Mouse (Mus musculus): ENCODE measurements around the gene Bcl11a.

DNA sequence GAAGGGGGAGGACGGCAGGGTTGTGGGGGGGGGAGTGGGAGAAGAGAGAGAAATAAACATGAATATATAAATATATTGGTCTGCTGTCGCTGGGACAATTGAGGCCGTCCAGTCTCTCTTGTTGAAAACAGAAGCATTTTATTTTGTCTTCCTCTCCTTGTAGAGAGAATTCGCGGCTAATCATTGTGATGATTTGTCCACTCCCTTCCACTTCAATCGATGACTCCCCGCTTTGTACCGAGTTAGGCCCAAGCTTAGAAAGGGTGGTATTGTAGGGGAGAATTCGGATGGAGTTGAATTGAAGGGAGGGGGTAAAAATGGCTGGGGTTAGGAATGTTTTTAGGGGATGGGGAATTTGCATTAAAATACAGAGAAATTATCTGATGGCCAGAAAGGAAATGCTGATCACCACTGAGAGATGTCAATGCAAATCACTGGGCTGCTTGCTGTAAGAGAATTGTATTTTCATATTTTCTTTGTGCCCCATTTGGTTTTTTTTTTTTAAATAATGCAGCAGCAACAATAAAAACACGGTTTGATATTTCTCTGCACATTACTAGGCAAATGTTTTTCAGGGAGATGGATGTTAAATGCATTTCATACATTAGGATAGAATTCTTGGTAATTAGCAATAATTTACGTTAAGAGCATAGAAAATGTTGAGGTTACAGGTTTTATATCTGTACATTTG, 4.7 kb downstream of the Bcl11a start:
- no peak for TF ChIP-seq TAL1 (IDR thresholded peaks at IDR 0.05; ENCODE audit: low read length)
- TF ChIP-seq GATA1 (IDR thresholded peaks at IDR 0.05; ENCODE audit: low read length) = peak; percentile 25; the same call in 1 of the 2 replicates

Measured in erythroblast, embryonic 14.5 days (primary cell).